Mouse (Mus musculus): ENCODE measurements at regions not wholly inside any gene's neighbourhood (a gene's known extent, or its start where the extent isn't known, plus 50 kb on each side); places are given as distances from the start of the nearest gene placed in this dataset.

- TF ChIP-seq TAL1 (IDR thresholded peaks at IDR 0.05; ENCODE audit: low read length) (no peak), GATA1 (IDR thresholded peaks at IDR 0.05; ENCODE audit: low read length) (no peak)
Observed at GRCm38 (mm10) chr8:126717652-126718155, 123.9 kb upstream of the Irf2bp2 start.
